Mouse (Mus musculus): ENCODE data around the gene Cacng7. TPM values are rescaled to one million over a fixed set of nuclear protein-coding genes. Genes with fewer than 3 reads are reported as not detected.
A peak's percentile ranks its signal among the peaks of the same experiment; 100 is the strongest.

Cacng7 gene
- total RNA-seq, 2 experiments from 2014 or later: 144 to 148 TPM

DNA sequence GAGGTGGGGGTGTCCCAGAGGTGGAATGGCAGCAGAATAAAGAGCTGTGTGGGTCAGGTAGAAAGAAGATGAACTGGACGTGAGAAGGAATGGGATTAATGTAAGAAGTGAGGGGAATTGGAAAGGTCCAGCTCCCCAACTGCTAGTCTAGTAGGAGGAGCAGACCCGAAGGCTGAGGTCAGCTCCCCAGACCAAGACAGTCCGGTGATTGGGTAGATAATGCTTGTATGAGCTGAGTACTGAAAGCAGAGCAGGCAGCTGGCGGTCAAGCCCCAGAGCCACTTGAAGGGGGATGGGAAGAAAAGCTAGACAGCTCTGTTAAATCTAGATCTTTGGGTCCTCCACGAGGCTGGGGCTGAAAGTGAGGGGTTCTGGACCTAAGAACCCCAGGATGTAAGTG is 787 bp downstream of the Cacng7 start:
- intact Hi-C loops (cut with DNase I): no loop called here

DNA sequence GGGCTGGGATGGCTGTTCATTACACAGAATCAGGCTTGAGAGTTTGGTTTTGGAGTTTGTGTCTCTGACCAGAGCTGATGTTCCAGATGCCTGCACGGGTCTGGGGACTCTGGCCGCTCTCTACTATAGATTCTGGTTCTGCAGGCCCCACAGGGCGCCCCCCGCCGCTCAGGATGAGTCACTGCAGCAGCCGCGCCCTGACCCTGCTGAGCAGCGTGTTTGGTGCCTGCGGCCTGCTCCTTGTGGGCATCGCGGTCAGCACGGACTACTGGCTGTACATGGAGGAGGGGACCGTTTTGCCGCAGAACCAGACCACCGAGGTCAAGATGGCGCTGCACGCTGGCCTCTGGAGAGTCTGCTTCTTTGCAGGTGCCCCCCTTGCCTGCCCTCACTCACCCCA is 3.7 kb downstream of the Cacng7 start:
- intact Hi-C loops (cut with DNase I): no loop called here
- no peak for DNase-seq (ENCODE audit: extremely low spot score in 1 of 2, low spot score in 2 of 2)

More for the DNA sequence above, 787 bp downstream of the Cacng7 start:
- no peak for DNase-seq (ENCODE audit: extremely low spot score in 1 of 2, low spot score in 2 of 2)

DNA sequence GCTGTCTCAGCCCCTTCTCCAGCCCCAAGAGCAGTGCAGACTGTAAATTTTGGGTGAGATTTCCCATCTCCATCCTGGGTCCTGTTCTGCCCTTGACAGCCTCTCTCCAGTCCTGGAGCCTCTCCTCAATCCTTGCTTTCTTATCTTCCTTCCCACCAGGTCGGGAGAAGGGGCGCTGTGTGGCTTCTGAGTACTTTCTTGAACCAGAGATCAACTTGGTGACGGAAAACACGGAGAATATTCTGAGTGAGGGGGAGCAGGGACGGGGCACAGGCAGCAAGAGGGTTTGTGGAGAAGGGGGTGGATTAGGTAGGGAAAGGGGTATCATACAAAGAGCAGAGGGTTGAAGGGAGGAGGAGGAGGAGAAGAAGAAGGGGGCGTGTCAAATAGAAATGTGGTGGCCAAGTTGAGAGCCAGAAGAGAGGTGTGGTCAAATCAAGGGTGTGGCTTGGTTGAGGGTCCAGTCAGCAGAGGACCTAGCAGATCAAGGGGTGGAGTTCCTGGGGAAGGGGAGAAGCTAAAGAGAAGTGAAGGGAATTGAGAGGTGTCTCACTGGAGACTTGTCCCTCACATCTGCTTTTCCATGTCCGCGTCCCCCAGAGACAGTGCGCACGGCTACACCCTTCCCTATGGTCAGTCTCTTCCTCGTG is 5.7 kb downstream of the Cacng7 start:
- intact Hi-C loops (cut with DNase I): no loop called here
- DNase-seq (ENCODE audit: extremely low spot score in 1 of 2, low spot score in 2 of 2): no peak

DNA sequence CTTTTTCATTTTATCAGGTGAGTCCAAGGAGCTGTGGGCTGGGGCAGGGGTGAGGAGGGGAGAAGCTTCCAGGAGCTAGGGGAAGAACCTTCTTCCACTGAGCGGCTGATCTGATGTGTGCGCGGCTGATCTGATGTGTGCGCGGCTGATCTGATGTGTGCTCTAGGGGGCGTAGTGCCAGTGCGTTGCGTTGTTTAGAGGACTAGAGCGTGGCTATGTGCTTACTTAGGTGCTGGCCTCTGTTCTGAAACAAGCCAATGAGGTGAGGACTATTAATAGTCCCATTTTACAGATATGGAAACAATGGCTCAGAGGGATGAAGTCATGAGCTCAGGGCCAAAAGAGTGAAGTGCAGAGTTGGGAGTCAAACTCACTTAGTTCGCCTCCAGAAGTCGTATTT is 6.3 kb downstream of the Cacng7 start:
- intact Hi-C loops (cut with DNase I): no loop called here
- DNase-seq (ENCODE audit: extremely low spot score in 1 of 2, low spot score in 2 of 2): no peak

DNA sequence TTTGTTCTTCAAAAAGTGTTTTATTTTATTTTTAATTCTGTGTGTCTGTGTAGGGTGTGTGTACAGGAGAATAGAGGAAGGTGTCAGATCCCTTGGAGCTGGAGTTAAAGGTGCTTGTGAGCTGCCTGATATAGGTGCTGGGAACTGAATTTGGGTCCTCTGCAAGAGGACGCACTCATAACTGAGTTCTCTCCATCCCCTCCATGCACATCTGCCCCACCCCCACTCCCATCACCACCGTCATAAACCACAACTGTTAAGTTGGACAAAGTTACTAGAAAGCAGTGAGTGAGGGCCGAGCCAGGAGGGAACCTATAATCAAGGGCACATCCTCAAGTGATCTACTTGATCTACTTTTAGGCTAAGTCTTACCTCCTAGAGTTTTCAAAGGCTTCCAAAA is 11.1 kb downstream of the Cacng7 start:
- intact Hi-C loops (cut with DNase I): no loop called here
- no peak for DNase-seq (ENCODE audit: extremely low spot score in 1 of 2, low spot score in 2 of 2)

- intact Hi-C loops (cut with DNase I): no loop called here
These were observed 12.5 kb downstream of the Cacng7 start for GRCm38 (mm10) chr7:3345301-3345700.

GRCm38 (mm10) chr7:3347366-3348287 is 14.9 kb downstream of the Cacng7 start:
- intact Hi-C loops (cut with DNase I): no loop called here
- no peak for DNase-seq (ENCODE audit: extremely low spot score in 1 of 2, low spot score in 2 of 2)

More at GRCm38 (mm10) chr7:3345301-3345700, 12.5 kb downstream of the Cacng7 start:
- DNase-seq (ENCODE audit: extremely low spot score in 1 of 2, low spot score in 2 of 2): no peak

DNA sequence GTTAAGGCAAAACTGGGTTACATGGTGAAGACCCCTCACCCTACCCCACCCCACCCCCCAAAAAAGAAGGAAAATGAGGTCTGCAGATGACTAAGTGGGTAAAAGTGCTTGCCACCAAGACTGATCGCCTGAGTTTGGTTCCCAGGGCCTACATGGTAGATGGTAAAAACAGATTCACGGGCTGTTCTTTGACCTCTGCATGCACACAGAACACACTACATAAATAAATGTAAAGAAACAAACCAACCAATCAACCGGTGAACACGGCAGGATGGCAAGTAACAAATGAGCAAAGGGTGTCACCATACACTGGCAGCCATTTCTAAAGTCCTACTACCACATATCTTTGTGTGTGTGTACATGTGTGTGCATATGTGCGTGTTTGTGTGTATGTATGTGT is 15.6 kb downstream of the Cacng7 start:
- no peak for DNase-seq (ENCODE audit: extremely low spot score in 1 of 2, low spot score in 2 of 2)
- intact Hi-C loops (cut with DNase I): no loop called here

GRCm38 (mm10) chr7:3349775-3350174 is 17.0 kb downstream of the Cacng7 start:
- intact Hi-C loops (cut with DNase I): no loop called here
- DNase-seq (ENCODE audit: extremely low spot score in 1 of 2, low spot score in 2 of 2): no peak

GRCm38 (mm10) chr7:3351536-3351935 is 18.8 kb downstream of the Cacng7 start:
- intact Hi-C loops (cut with DNase I): no loop called here
- no peak for DNase-seq (ENCODE audit: extremely low spot score in 1 of 2, low spot score in 2 of 2)

DNA sequence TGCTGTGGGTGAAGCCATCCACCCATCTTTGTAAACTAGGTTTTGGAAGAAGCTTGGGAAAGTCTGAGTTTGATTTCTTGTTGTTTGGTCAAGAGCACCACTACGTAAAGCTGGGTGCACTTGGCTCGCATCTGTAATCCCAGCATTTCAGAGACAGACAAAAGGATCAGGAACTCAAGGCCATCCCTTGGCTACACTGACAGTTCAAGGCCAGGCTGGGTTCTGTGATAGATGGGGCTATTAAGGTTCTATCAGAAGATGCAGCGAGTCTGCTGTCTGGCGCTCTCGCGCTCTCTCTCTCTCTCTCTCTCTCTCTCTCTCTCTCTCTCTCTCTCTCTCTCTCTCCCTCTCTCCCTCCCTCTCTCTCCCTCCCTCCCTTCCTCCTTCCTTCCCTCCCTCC is 22.1 kb downstream of the Cacng7 start:
- intact Hi-C loops (cut with DNase I): no loop called here
- no peak for DNase-seq (ENCODE audit: extremely low spot score in 1 of 2, low spot score in 2 of 2)

DNA sequence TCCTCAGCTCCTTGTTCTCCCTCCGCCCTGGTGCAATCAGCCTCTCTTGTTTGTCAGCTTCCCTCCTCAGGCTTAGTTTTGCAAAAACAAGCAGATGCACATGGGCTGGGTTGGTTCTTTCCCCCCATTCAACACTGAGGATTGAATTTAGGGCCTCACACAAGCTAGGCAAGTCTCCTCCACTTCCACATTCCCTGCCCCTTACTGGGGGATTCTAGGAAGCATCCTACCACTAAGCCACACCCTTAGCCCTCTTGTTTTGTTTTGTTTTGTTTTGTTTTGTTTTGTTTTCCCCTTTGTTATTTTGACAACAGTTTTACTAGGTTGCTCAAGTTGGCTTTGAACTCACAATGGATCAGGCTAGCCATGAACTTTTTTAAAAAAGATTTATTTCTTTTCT is 27.9 kb downstream of the Cacng7 start:
- intact Hi-C loops (cut with DNase I): no loop called here

DNA sequence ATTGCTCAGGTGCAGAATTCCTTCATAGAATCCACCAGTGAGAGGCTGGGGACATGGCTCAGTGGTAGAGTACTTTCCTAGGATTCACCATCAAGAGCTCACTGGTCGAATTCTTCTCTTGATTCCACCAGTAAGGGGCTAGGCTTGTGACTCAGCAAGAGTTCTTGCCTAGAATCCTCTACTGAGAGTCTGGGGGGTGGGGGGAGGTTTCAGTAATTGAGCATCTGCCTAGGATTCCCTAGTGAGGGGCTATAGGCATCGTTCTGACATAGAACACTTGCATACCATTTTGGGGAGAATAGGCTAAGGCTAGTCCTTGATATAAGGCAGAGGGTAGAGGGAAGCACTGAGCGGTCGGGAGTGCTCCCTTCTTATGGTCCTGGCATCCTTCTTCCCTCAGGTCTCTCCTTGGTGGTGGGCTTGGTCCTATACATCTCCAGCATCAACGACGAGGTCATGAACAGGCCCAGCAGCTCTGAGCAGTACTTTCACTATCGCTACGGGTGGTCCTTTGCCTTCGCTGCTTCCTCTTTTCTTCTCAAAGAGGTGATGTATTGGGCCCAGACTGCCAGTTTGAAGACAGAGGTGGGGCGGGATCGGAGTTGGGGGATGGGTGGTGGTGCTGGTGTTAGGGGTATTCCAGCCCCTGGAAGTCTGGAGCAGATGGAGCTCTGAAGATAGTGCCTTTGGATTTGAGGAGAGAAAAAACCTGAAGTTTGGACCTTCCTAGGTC is 33.0 kb downstream of the Cacng7 start:
- no peak for DNase-seq (ENCODE audit: extremely low spot score in 1 of 2, low spot score in 2 of 2)
- intact Hi-C loops (cut with DNase I): no loop called here

More for the DNA sequence above, 27.9 kb downstream of the Cacng7 start:
- no peak for DNase-seq (ENCODE audit: extremely low spot score in 1 of 2, low spot score in 2 of 2)

DNA sequence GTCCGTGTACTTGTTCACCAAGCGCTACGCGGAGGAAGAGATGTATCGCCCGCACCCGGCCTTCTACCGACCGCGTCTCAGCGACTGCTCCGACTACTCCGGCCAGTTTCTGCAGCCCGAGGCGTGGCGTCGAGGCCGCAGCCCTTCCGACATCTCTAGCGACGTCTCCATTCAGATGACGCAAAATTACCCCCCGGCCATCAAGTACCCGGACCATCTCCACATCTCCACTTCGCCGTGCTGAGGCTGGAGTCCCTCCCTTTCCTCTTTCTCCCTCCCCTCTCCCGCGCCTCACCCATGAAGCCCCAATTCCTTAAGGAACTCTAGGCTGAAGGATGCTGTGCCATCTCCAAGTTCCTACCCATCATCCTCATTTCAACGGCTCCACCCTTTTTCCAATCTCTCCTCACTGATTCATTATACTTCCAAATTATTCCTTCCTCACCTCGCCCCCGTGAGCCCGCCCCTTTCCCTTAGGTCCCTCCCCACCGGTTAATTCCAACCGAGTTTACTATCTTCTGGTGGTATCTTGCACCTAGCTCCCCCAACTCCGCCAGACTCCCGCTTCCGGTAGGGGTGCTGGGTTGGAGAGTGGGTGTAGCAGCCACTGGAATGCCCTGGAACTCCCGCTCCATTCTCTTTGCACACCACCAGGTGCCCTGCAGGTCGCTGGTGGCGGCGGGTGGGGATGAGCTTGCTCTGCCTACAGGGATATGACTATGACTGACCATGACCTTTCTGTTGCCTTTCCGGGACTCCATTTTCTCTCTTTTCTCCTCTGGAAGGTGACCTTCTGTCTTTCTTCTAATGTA is 34.2 kb downstream of the Cacng7 start:
- intact Hi-C loops (cut with DNase I): no loop called here

DNA sequence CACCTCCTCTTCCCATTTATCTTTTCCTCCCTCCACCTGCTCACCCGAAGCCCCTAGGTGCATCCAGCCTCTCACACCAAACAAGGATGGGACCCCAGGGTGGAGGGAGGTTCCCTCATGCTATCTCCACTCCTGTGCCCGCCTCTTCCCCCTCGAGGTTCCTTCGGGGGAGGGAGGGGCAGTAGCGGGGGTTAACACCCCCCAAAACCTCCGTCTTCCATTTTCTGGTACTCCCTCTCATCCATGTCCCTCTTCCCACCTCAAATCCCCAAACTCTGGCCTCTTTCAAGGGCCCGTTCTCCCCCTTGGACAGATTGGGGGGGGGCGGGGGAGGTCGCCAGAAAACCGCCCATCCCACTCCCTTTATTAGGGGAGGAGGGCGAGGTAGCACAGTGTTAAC is 34.8 kb downstream of the Cacng7 start:
- intact Hi-C loops (cut with DNase I): no loop called here
- no peak for DNase-seq (ENCODE audit: extremely low spot score in 1 of 2, low spot score in 2 of 2)

More for the DNA sequence above, 34.2 kb downstream of the Cacng7 start:
- peak in 1 of 2 experiments; percentile 47 for DNase-seq (ENCODE audit: extremely low spot score in 1 of 2, low spot score in 2 of 2)

DNA sequence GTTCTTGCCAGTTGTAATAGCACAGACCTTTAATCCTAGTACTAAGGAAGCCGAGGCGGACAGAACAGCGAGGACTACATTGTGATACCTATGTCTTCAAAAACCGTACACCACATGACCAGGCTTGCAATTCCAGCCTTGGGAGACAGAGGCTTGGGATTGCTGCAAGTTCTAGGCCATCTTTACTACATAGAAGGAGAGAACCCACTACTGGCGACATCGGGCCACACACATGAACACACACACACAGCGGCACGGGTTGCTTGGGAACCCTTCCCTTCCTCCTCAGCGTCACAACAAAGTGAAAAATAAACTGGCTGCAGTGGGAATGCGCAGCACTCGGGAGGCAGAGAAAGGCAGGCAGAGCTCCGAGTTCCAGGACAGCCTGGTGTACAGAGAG is 35.6 kb downstream of the Cacng7 start:
- no peak for DNase-seq (ENCODE audit: extremely low spot score in 1 of 2, low spot score in 2 of 2)
- intact Hi-C loops (cut with DNase I): no loop called here

DNA sequence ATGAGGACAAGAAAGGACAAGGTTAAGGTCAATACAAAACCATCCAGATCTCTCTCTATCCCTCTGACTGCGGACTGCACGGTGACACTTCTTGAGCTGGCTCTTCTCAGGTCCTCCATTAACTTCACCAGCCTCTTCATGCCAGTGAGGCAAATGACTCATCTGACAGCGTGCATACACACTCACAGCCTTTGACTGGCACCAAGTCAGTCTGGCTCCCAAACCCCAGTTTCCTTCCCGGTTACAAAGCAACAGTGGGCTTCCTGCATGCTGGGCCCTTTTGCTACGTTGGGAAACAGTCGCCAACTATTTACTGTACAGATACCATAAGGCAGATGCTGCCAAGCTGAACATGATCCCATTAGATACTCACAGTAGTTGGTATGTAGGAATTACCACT is 36.4 kb downstream of the Cacng7 start:
- DNase-seq (ENCODE audit: extremely low spot score in 1 of 2, low spot score in 2 of 2): no peak
- intact Hi-C loops (cut with DNase I): no loop called here

- intact Hi-C loops (cut with DNase I): no loop called here
- no peak for DNase-seq (ENCODE audit: extremely low spot score in 1 of 2, low spot score in 2 of 2)
These were observed 37.7 kb downstream of the Cacng7 start for GRCm38 (mm10) chr7:3370407-3370806.

- intact Hi-C loops (cut with DNase I): no loop called here
- no peak for DNase-seq (ENCODE audit: extremely low spot score in 1 of 2, low spot score in 2 of 2)
These were observed 39.6 kb downstream of the Cacng7 start for GRCm38 (mm10) chr7:3372376-3372775.

All from left cerebral cortex, postnatal 10 days (tissue).